8 mouse cellular contexts compared by ENCODE assay signal in genomic region chr8:106972538-106973264, GRCm38 (mm10). TPM values are rescaled to one million over a fixed set of nuclear protein-coding genes. Genes with fewer than 3 reads are reported as not detected.
A peak's percentile ranks its signal among the peaks of the same experiment; 100 is the strongest.
DNase-seq lines count a peak whose midpoint lies in the region; ATAC-seq and TF ChIP-seq lines count a peak whose summit lies in the region.
"Had no signal": no experiment of that assay in that cellular context is flagged by ENCODE, and none has a peak within 500 bp of the region (broad histone marks: within the 10 kb centered on the region; RNA-seq: fewer than 3 reads in every experiment).

No protein-coding gene starts in this region.

- TF ChIP-seq RAD21 in MEL (IDR thresholded peaks at IDR 0.05; ENCODE audit: low read depth, low read length) = no peak

- no peak overlapping the region for H3K4me3 ChIP-seq in kidney, embryonic 15.5 days (replicated peaks)
- H3K4me3 ChIP-seq in MEL (ENCODE audit: control insufficient read depth in 1 of 2, insufficient read depth in 1 of 2, low read depth in 2 of 2, low read length in 2 of 2) = peak overlapping the region; percentile 1 to 25; a peak in 2 of 4 replicates
- H3K4me3 ChIP-seq in midbrain, embryonic 11.5 days (ENCODE audit: low read depth, low read length) = no peak overlapping the region
- H3K4me3 ChIP-seq: forebrain, embryonic 15.5 days had no signal

- WGBS in kidney, embryonic 15.5 days = 77% methylated on average over 6 of the region's 6 CpGs
- 92% methylated on average over 6 of the region's 6 CpGs for WGBS in midbrain, embryonic 11.5 days

- DNase-seq in kidney, postnatal 10 days = no peak
- peak; percentile 72 for DNase-seq in MEL (ENCODE audit: low read depth, low spot score)
- peak; percentile 4 to 9 for DNase-seq in cerebellum, postnatal 14 days
- DNase-seq in neural tube, embryonic 10.5 days (ENCODE audit: extremely low spot score, low spot score) = no peak
- DNase-seq in midbrain, embryonic 11.5 days (ENCODE audit: low spot score, missing footprints) = no peak

- TF ChIP-seq CTCF in MEL (IDR thresholded peaks at IDR 0.05 in 2 of 3, conservative IDR thresholded peaks at IDR 0.05 in 1 of 3; ENCODE audit: control insufficient read depth in 1 of 3, insufficient read depth in 1 of 3, low read depth in 2 of 3, low read length in 3 of 3, poor library complexity in 1 of 3, severe bottlenecking in 1 of 3) = no peak

- H3K27ac ChIP-seq in kidney, embryonic 15.5 days = peak overlapping the region; percentile 45; the same call in 1 of the 2 replicates
- peak overlapping the region; percentile 49 for H3K27ac ChIP-seq in MEL (ENCODE audit: control insufficient read depth, low read depth, low read length)
- H3K27ac ChIP-seq in midbrain, embryonic 11.5 days (ENCODE audit: low read depth, low read length) = no peak overlapping the region
- H3K27ac ChIP-seq: forebrain, embryonic 15.5 days had no signal

- TF ChIP-seq EP300 in MEL (IDR thresholded peaks at IDR 0.05; ENCODE audit: low read depth in 1 of 2, low read length in 2 of 2) = peak in 1 of 2 experiments; percentile 9; a peak in 1 of 4 replicates

- no peaks in the 10 kb centered on the region for H3K36me3 ChIP-seq in kidney, embryonic 15.5 days
- H3K36me3 ChIP-seq in MEL (ENCODE audit: control insufficient read depth in 1 of 2, insufficient read depth in 2 of 2, low read length in 2 of 2) = peaks cover 0 to 24% of the 10 kb centered on the region in 2 experiments; a peak in 2 of 4 replicates
- no peaks in the 10 kb centered on the region for H3K36me3 ChIP-seq in midbrain, embryonic 11.5 days (ENCODE audit: control insufficient read depth, insufficient read depth, low read length)
- H3K36me3 ChIP-seq: forebrain, embryonic 15.5 days had no signal

- no peak for ATAC-seq in kidney, embryonic 15.5 days (replicated peaks; ENCODE audit: low FRiP score)
- ATAC-seq in megakaryocyte, adult 5-6 weeks (ENCODE audit: poor library complexity, severe bottlenecking) = peak; percentile 72
- no peak for ATAC-seq in midbrain, embryonic 11.5 days (ENCODE audit: low FRiP score)
- ATAC-seq: forebrain, embryonic 15.5 days had no signal

- no peak overlapping the region for H3K4me2 ChIP-seq in kidney, embryonic 15.5 days
- H3K4me2 ChIP-seq in midbrain, embryonic 11.5 days = no peak overlapping the region
- H3K4me2 ChIP-seq: forebrain, embryonic 15.5 days had no signal

- TF ChIP-seq POLR2A in MEL (IDR thresholded peaks at IDR 0.05; ENCODE audit: control insufficient read depth in 1 of 2, insufficient read depth in 1 of 2, low read depth in 1 of 2, low read length in 2 of 2, poor library complexity in 1 of 2) = no peak

- no peaks in the 10 kb centered on the region for H3K9me3 ChIP-seq in kidney, embryonic 15.5 days (replicated peaks)
- no peaks in the 10 kb centered on the region for H3K9me3 ChIP-seq in MEL (replicated peaks; ENCODE audit: insufficient read depth, low read length)
- no peaks in the 10 kb centered on the region for H3K9me3 ChIP-seq in midbrain, embryonic 11.5 days (ENCODE audit: control insufficient read depth, low read length)
- H3K9me3 ChIP-seq: forebrain, embryonic 15.5 days had no signal

- H3K9ac ChIP-seq in kidney, embryonic 15.5 days = no peak overlapping the region
- peak overlapping the region; percentile 7 for H3K9ac ChIP-seq in MEL (ENCODE audit: control insufficient read depth, low read depth, low read length, poor library complexity, severe bottlenecking)
- no peak overlapping the region for H3K9ac ChIP-seq in midbrain, embryonic 11.5 days (ENCODE audit: low read length)
- H3K9ac ChIP-seq: forebrain, embryonic 15.5 days had no signal

- no peaks in the 10 kb centered on the region for H3K79me2 ChIP-seq in MEL (ENCODE audit: control insufficient read depth, insufficient read depth, low read length, poor library complexity)

- no peaks in the 10 kb centered on the region; the same call in 1 of the 2 replicates for H3K4me1 ChIP-seq in kidney, embryonic 15.5 days
- H3K4me1 ChIP-seq in MEL (ENCODE audit: control insufficient read depth in 1 of 2, insufficient read depth in 2 of 2, low read length in 2 of 2) = peaks cover 15 to 25% of the 10 kb centered on the region in 2 experiments
- H3K4me1 ChIP-seq in midbrain, embryonic 11.5 days (ENCODE audit: control insufficient read depth, insufficient read depth, low read length) = no peaks in the 10 kb centered on the region
- H3K4me1 ChIP-seq: forebrain, embryonic 15.5 days had no signal

- H3K27me3 ChIP-seq in kidney, embryonic 15.5 days = no peaks in the 10 kb centered on the region
- no peaks in the 10 kb centered on the region for H3K27me3 ChIP-seq in MEL (ENCODE audit: control insufficient read depth in 1 of 2, insufficient read depth in 2 of 2, low read length in 2 of 2)
- H3K27me3 ChIP-seq in midbrain, embryonic 11.5 days (ENCODE audit: control insufficient read depth, insufficient read depth, low read length) = no peaks in the 10 kb centered on the region

TF ChIP-seq in MEL, 35 proteins besides CTCF, POLR2A, EP300 and RAD21:
- TF ChIP-seq USF1 (IDR thresholded peaks at IDR 0.05; ENCODE audit: low read depth, low read length) (peak; percentile 54), MYB (IDR thresholded peaks at IDR 0.05; ENCODE audit: low read depth, low read length) (no peak), ETS1 (IDR thresholded peaks at IDR 0.05; ENCODE audit: low read depth, low read length) (peak; percentile 94), ZC3H11A (IDR thresholded peaks at IDR 0.05; ENCODE audit: low read depth, low read length) (no peak), BHLHE40 (IDR thresholded peaks at IDR 0.05; ENCODE audit: borderline replicate concordance, low read depth, low read length) (peak; percentile 31; the same call in 1 of the 2 replicates)
TF ChIP-seq in MEL: peak in this region for 3.

RNA-seq across cellular contexts. Expression of gene Sntb2, which starts 37.2 kb away (rescaled TPM):
- 15.6 and 16.4 TPM in 2 replicates for polyA plus RNA-seq in kidney, embryonic 15.5 days (2015; fragmentation: Nextera tagmentation; extraction: Ambion mirVana)
- 3.0 and 3.6 TPM in 2 replicates for total RNA-seq in MEL (2012; rRNA removed)
- polyA plus RNA-seq in MEL (2012; ENCODE audit: insufficient read depth in 1 of 2, insufficient read length in 2 of 2, low read depth in 1 of 2, low replicate concordance in 2 of 2, missing spikeins in 1 of 2) = 1 to 10 TPM in 1 of 2 experiments, not detected in 1; 3.8 TPM
- 7.7 and 8.5 TPM in 2 replicates for total RNA-seq in megakaryocyte, adult 5-6 weeks (2015)
- 12.0 and 13.3 TPM in 2 replicates for total RNA-seq in megakaryocyte, adult 5-6 weeks (2017)
- 5.9 and 6.2 TPM in 2 replicates for polyA plus RNA-seq in midbrain, embryonic 11.5 days (2014; fragmentation: Nextera tagmentation; extraction: Ambion mirVana)

RNA-seq across cellular contexts. Expression of gene Vps4a, which starts 58.3 kb away (rescaled TPM):
- polyA plus RNA-seq in kidney, embryonic 15.5 days (2015; fragmentation: Nextera tagmentation; extraction: Ambion mirVana) = 65.9 and 70.0 TPM in 2 replicates
- 32.3 and 38.1 TPM in 2 replicates for total RNA-seq in MEL (2012; rRNA removed)
- polyA plus RNA-seq in MEL (2012; ENCODE audit: insufficient read depth in 1 of 2, insufficient read length in 2 of 2, low read depth in 1 of 2, low replicate concordance in 2 of 2, missing spikeins in 1 of 2) = 10 to 100 TPM in 1 of 2 experiments, not detected in 1; 43.2 TPM
- 33.9 and 36.9 TPM in 2 replicates for total RNA-seq in megakaryocyte, adult 5-6 weeks (2015)
- 41.4 and 42.8 TPM in 2 replicates for total RNA-seq in megakaryocyte, adult 5-6 weeks (2017)
- 94.9 and 96.4 TPM in 2 replicates for polyA plus RNA-seq in midbrain, embryonic 11.5 days (2014; fragmentation: Nextera tagmentation; extraction: Ambion mirVana)

Comparison
In these comparisons a context has a peak if more than half of its experiments do, and no peak if none do; other contexts are left out.
1. H3K4me3 ChIP-seq: peak in MEL (2 of 2); none in kidney, embryonic 15.5 days (single experiment) and midbrain, embryonic 11.5 days (single experiment).
2. DNase-seq: peak in MEL (single experiment) and cerebellum, postnatal 14 days (2 of 2); none in kidney, postnatal 10 days (single experiment), neural tube, embryonic 10.5 days (single experiment) and midbrain, embryonic 11.5 days (single experiment).